Mouse (Mus musculus) liver, adult 2 months (tissue): Measurements from ENCODE around the gene Rab3c.

Source experiments
- CTCF ChIP-seq: fragments of 200-500 bp; IDR thresholded peaks from 2 replicates; pipeline ENCODE4 v1.5.1; 2011; ENCODE audit warnings: low read depth, low read length, control low read depth
- POLR2A ChIP-seq: fragments of 200-500 bp; IDR thresholded peaks from 2 replicates; pipeline ENCODE4 v1.6.1; 2011; ENCODE audit warnings: low read length, control low read depth; ENCODE audit not compliant: insufficient read depth; ENCODE audit errors: extremely low read depth

- TF ChIP-seq POLR2A (no peak), CTCF (no peak)
Observed at GRCm38 (mm10) chr13:110031061-110031460, 249.7 kb downstream of the Rab3c start.
